Mouse (Mus musculus): ENCODE data around the gene Tmem255a. TPM values are rescaled to one million over a fixed set of nuclear protein-coding genes. Genes with fewer than 3 reads are reported as not detected.

Gene Tmem255a
- total and polyA plus RNA-seq, 3 experiments, result 16.4 to 32.6 (median 22.3) TPM

GRCm38 (mm10) chrX:38166592-38166991 is 85.6 kb downstream of the Tmem255a start:
- no peak for DNase-seq

- no peak for DNase-seq
Observed at GRCm38 (mm10) chrX:38166064-38166463, 86.2 kb downstream of the Tmem255a start.

- DNase-seq, result no peak
Observed at GRCm38 (mm10) chrX:38165315-38165714, 86.9 kb downstream of the Tmem255a start.

- no peak for DNase-seq
Observed at GRCm38 (mm10) chrX:38159097-38159496, 93.1 kb downstream of the Tmem255a start.

Small RNA genes within 50 kb of the gene (microRNA-seq; reads per million reads assigned to microRNA genes)
- gene Mir3110, result 0 reads per million in 2 experiments

Other genes with a start within 250 kb of the Tmem255a start
- gene Btg1-ps1, start 233.6 kb downstream of the Tmem255a start, total RNA-seq (2021), result not detected
- not detected in 2 replicates for gene Btg1-ps1, start 233.6 kb downstream of the Tmem255a start, polyA plus RNA-seq (2012; rRNA removed)
- gene Btg1-ps2, start 209.3 kb downstream of the Tmem255a start, total RNA-seq (2021), result not detected
- gene Btg1-ps2, start 209.3 kb downstream of the Tmem255a start, polyA plus RNA-seq (2012; rRNA removed), result 0.51 TPM in 1 of 2 replicates, not detected in the other
- gene Rhox10, start 186.0 kb downstream of the Tmem255a start, total RNA-seq (2021), result not detected
- gene Rhox10, start 186.0 kb downstream of the Tmem255a start, polyA plus RNA-seq (2012; rRNA removed), result not detected in 2 replicates
- gene Rhox11, start 167.3 kb downstream of the Tmem255a start, total RNA-seq (2021), result not detected
- not detected in 2 replicates for gene Rhox11, start 167.3 kb downstream of the Tmem255a start, polyA plus RNA-seq (2012; rRNA removed)
- gene Rhox12, start 141.5 kb downstream of the Tmem255a start, total RNA-seq (2021), result not detected
- not detected in 2 replicates for gene Rhox12, start 141.5 kb downstream of the Tmem255a start, polyA plus RNA-seq (2012; rRNA removed)
- gene Rhox13, start 131.2 kb downstream of the Tmem255a start, total RNA-seq (2021), result not detected
- gene Rhox13, start 131.2 kb downstream of the Tmem255a start, polyA plus RNA-seq (2012; rRNA removed), result not detected in 2 replicates
- 10 to 100 TPM; 24.7 to 37.7 TPM for gene Zbtb33, start 62.6 kb downstream of the Tmem255a start, total RNA-seq (2021)
- gene Zbtb33, start 62.6 kb downstream of the Tmem255a start, polyA plus RNA-seq (2012; rRNA removed), result 1.5 and 1.9 TPM in 2 replicates
- gene Atp1b4, start 63.7 kb upstream of the Tmem255a start, total RNA-seq (2021), result not detected
- gene Atp1b4, start 63.7 kb upstream of the Tmem255a start, polyA plus RNA-seq (2012; rRNA removed), result not detected in 2 replicates
- 100 to 1,000 TPM; 264 to 266 TPM for gene Lamp2, start 204.0 kb upstream of the Tmem255a start, total RNA-seq (2021)
- gene Lamp2, start 204.0 kb upstream of the Tmem255a start, polyA plus RNA-seq (2012; rRNA removed), result 22.5 and 32.0 TPM in 2 replicates